Mouse (Mus musculus) forebrain, embryonic 13.5 days (tissue): ENCODE measurements at regions not wholly inside any gene's neighbourhood (a gene's known extent, or its start where the extent isn't known, plus 50 kb on each side); places are given as distances from the start of the nearest gene placed in this dataset.

Experiments
- ATAC-seq: fragments of 200-750 bp; cut with Nextera tagmentation; 2 replicates; pipeline ENCODE4 v1.8.0; 2017
- H3K27ac ChIP-seq: fragments of 300-500 bp; sonication (generic); 2 replicates; pipeline ENCODE4 v1.5.1; 2015; ENCODE audit warnings: inconsistent platforms, mild to moderate bottlenecking, moderate library complexity
- H3K27me3 ChIP-seq: fragments of 300-500 bp; sonication (generic); 2 replicates; pipeline ENCODE4 v1.6.1; 2015; ENCODE audit warnings: mild to moderate bottlenecking, inconsistent platforms
- H3K36me3 ChIP-seq: fragments of 300-500 bp; sonication (generic); 2 replicates; pipeline ENCODE4 v1.6.1; 2015; ENCODE audit warnings: mild to moderate bottlenecking, inconsistent platforms; ENCODE audit not compliant: poor library complexity, severe bottlenecking
- H3K4me1 ChIP-seq: fragments of 300-500 bp; sonication (generic); 2 replicates; pipeline ENCODE4 v1.6.1; 2015; ENCODE audit warnings: inconsistent platforms
- H3K4me2 ChIP-seq: fragments of 300-500 bp; sonication (generic); 2 replicates; pipeline ENCODE4 v1.6.1; 2015; ENCODE audit warnings: inconsistent platforms, mild to moderate bottlenecking, moderate library complexity
- H3K4me3 ChIP-seq: fragments of 300-500 bp; sonication (generic); 2 replicates; pipeline ENCODE4 v1.5.1; 2015; ENCODE audit warnings: mild to moderate bottlenecking, inconsistent platforms
- H3K9ac ChIP-seq: fragments of 300-500 bp; sonication (generic); 2 replicates; pipeline ENCODE4 v1.6.1; 2015; ENCODE audit warnings: mild to moderate bottlenecking, inconsistent platforms
- H3K9me3 ChIP-seq: fragments of 300-500 bp; sonication (generic); replicated peaks from 2 replicates; pipeline ENCODE4 v1.6.1; 2016; ENCODE audit warnings: inconsistent platforms
- WGBS: fragments of 180-500 bp; shearing (Covaris S2); methylation state at CpG from one replicate; pipeline ENCODE4 v1.1.7; 2015; 5-methylcytosine and 5-hydroxymethylcytosine counted together

DNA sequence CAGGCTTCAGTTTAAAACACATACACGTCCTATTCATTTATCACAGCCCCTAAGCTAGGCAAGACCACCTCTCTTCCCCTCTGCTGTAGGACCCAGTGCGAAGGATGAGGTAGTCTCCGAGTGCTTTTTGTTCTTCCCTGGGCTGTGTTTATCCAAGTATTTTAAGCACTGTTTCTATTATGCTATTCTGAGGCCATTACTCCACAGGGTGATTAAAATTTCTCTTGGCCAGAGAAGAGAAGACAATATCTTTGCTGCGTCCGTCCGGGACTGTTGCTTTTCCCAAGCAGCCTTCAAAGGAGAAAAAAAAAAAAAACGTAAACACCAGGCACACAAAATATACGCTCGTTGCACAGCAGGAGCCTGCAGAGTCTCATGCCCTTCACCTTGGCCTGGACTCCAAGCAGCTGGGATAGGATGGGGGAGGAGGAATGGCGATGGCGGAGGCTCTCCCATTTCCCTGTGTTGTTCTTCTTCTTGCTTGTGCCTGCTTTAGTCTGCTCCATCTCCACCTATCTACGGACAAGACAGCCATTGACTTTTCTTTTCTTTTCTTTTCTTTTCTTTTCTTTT is 83.1 kb upstream of the Tbx3 start:
- no peaks in the 10 kb centered on the region for H3K27me3 ChIP-seq
- no peak overlapping the region for H3K27ac ChIP-seq
- H3K9ac ChIP-seq: no peak overlapping the region
- no peak overlapping the region for H3K4me2 ChIP-seq
- ATAC-seq: no peak
- no peaks in the 10 kb centered on the region for H3K4me1 ChIP-seq
- no peak overlapping the region for H3K4me3 ChIP-seq
- 43% methylated on average over 12 of the region's 12 CpGs for WGBS
- no peaks in the 10 kb centered on the region for H3K36me3 ChIP-seq
- no peaks in the 10 kb centered on the region for H3K9me3 ChIP-seq

DNA sequence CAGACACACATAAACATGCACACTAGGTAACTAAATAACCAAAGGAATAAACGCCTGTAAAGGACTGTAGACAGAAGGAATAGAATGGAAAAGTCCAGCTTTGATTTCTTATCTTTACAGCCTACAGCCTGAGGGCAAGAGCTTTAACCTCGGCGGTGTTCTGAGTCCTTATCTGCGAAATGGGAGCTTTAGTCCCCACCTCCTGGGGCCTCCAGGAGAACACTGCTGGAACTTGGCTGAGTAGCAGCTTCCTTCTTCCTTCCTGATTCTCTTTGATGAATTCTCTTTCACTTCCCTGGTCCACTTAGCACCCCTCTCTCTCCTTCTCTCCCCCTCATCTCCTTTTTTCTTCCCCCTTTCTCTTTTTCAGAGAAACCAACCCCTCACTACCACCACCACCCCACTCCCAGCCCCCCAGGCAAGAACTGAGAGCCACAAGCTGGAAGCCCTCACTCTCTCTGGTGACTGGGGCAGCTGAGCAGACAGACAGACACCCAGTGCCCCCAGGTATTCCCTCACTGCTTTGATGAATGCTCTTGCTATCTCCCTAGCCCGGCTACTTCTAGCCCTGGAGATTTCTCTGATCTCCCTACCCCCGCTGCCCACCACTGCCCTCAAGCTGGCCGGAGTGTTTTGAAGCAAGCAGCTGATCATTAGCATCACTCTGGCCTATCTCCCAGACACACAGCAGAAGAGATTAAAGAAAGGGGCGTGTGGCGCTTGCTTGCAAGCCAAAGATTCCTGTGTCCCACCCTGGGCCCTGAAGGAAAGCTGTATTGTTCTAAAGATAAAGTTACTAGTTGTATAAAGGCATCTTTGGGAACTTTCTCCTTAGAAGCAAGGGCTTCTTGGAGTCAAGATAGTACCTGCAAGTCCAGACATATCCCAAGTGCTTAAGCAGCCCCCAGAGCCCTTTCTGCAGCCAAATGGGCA is 81.9 kb upstream of the Tbx3 start:
- Histone ChIP-seq H3K4me3 (no peak overlapping the region), H3K4me2 (no peak overlapping the region), H3K9me3 (no peaks in the 10 kb centered on the region), H3K4me1 (no peaks in the 10 kb centered on the region), H3K27ac (no peak overlapping the region), H3K27me3 (0 out of 2 replicates have a peak, but pooled peaks cover 2% of the 10 kb centered on the region), H3K9ac (no peak overlapping the region), H3K36me3 (no peaks in the 10 kb centered on the region)
- ATAC-seq: no peak
- 32% methylated on average over 9 of the region's 9 CpGs for WGBS

DNA sequence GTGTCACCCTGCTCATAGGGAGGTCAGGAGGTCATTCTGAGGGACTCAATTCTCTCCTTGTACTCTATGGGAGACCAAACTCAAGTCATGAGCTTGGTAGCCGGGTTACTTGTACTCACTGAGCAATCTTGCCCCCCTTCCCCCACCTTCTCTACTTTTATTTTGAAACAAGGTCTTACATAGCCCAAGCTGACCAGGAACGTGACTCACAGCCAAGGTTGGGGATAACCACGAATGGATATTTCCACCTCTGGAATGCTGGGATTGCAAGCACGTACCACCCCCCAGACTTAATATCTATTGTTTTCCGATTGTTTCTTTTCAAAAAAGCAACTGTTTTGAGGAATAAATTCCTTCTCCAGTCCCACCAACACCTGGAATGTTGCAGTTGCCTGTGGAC is 79.2 kb upstream of the Tbx3 start:
- no peaks in the 10 kb centered on the region for H3K4me1 ChIP-seq
- H3K4me3 ChIP-seq: no peak overlapping the region
- H3K36me3 ChIP-seq: no peaks in the 10 kb centered on the region
- H3K9me3 ChIP-seq: no peaks in the 10 kb centered on the region
- H3K27me3 ChIP-seq: 0 out of 2 replicates have a peak, but pooled peaks cover 2% of the 10 kb centered on the region
- no peak overlapping the region for H3K4me2 ChIP-seq
- ATAC-seq: no peak
- 87% methylated on average over 5 of the region's 5 CpGs for WGBS
- H3K9ac ChIP-seq: no peak overlapping the region
- H3K27ac ChIP-seq: no peak overlapping the region

DNA sequence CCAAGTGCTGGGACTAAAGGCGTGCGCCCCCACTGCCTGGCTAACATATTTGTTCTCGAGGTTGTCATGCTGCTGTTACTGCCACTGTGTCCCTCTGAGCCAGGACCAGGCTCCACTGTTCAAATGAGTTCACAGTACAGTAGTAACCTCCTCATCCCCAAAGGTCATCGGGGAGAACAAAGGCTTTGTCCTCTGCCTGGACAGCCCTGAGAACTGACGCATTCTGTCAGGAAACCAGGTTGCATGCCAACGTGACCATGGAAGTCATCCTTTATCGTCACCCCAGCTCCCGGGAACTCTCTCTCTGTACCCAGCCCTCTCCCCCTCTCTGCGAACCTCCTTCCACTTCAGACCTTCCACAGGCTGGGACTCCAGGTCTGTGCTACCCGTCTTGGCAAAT is 77.6 kb upstream of the Tbx3 start:
- no peak overlapping the region for H3K4me2 ChIP-seq
- no peak overlapping the region for H3K4me3 ChIP-seq
- H3K36me3 ChIP-seq: no peaks in the 10 kb centered on the region
- 0 out of 2 replicates have a peak, but pooled peaks cover 2% of the 10 kb centered on the region for H3K27me3 ChIP-seq
- ATAC-seq: no peak
- WGBS: 87% methylated on average over 10 of the region's 10 CpGs
- no peak overlapping the region for H3K9ac ChIP-seq
- H3K27ac ChIP-seq: no peak overlapping the region
- H3K4me1 ChIP-seq: no peaks in the 10 kb centered on the region
- H3K9me3 ChIP-seq: no peaks in the 10 kb centered on the region

DNA sequence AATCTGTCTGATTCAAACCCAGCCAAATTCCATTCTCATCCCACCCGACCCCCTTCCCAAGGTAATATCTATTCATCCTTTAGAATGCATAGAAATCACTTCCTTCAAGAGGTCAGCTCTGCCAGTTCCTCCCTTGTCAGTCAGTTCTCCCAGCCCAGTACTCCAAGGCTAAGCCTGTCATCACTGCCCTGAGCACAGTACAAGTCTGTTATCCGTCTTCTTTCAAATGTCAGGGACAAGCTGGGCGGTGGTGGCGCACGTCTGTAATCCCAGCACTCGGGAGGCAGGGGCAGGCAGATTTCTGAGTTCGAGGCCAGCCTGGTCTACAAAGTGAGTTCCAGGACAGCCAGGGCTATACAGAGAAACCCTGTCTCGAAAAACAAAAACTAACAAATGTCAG is 75.9 kb upstream of the Tbx3 start:
- Histone ChIP-seq H3K9ac (no peak overlapping the region), H3K27me3 (0 out of 2 replicates have a peak, but pooled peaks cover 2% of the 10 kb centered on the region), H3K36me3 (no peaks in the 10 kb centered on the region), H3K4me3 (no peak overlapping the region), H3K27ac (no peak overlapping the region), H3K4me1 (no peaks in the 10 kb centered on the region), H3K4me2 (no peak overlapping the region), H3K9me3 (no peaks in the 10 kb centered on the region)
- no peak for ATAC-seq
- WGBS: 90% methylated on average over 8 of the region's 8 CpGs

DNA sequence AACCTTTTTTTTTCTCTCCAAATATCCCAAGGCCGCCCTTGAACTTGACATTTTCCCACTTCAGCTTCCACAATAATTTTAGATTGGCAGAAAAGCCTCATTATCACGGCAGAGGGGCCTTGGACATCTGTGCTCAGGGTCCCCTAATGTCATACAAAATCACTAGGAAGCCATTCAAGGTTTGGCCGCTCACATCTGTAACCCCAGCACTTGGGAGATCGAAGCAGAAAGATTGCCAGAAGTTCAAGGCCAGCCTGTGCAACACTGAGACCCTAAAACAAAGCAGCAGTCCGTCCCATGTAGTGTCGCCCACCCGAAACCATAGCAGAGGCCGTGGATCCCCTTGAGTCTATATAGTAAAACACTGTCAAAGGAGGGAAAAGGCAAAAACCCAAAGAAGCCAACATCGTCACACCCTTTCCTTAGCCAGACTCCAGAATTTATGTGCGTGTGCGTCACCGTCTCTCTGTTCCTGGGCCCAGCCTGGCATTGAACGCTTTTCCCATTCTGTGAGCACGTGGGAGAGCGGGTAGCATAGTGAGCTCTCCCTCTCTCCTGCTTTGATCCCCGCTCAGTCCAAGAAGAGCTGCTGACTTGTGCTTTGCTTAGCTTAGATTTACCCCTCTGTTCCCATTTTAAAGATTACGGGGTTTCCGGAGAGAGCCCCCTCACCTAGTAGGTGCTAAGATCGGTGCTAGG is 74.0 kb upstream of the Tbx3 start:
- H3K27me3 ChIP-seq: 0 out of 2 replicates have a peak, but pooled peaks cover 2% of the 10 kb centered on the region
- ATAC-seq: no peak
- H3K4me1 ChIP-seq: no peaks in the 10 kb centered on the region
- H3K36me3 ChIP-seq: no peaks in the 10 kb centered on the region
- no peak overlapping the region for H3K4me3 ChIP-seq
- 92% methylated on average over 19 of the region's 19 CpGs for WGBS
- H3K9ac ChIP-seq: no peak overlapping the region
- H3K27ac ChIP-seq: no peak overlapping the region
- no peaks in the 10 kb centered on the region for H3K9me3 ChIP-seq
- no peak overlapping the region for H3K4me2 ChIP-seq

DNA sequence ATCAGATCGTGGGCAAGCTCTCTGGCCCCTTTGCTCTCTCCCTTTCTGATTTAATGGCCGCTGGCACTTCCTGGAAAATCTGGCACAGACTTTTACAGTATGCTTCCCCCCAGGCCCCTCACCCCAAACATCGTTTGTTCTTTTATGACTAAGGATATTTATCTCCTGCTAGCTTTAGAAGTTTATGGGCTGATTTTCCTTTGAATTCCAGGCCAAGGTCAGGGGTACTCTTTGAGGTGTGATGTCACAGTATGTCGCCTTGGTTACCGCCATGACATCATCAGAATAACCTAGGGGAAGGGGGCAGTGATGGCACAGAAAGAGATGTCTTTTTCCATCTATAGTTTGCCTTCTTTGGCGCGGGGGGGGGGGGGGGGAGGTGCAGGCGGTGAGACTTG is 73.5 kb upstream of the Tbx3 start:
- 85% methylated on average over 8 of the region's 8 CpGs for WGBS
- no peak overlapping the region for H3K4me2 ChIP-seq
- H3K27ac ChIP-seq: no peak overlapping the region
- H3K27me3 ChIP-seq: 0 out of 2 replicates have a peak, but pooled peaks cover 2% of the 10 kb centered on the region
- no peaks in the 10 kb centered on the region for H3K9me3 ChIP-seq
- H3K36me3 ChIP-seq: no peaks in the 10 kb centered on the region
- H3K9ac ChIP-seq: no peak overlapping the region
- H3K4me3 ChIP-seq: no peak overlapping the region
- no peaks in the 10 kb centered on the region for H3K4me1 ChIP-seq
- ATAC-seq: no peak

DNA sequence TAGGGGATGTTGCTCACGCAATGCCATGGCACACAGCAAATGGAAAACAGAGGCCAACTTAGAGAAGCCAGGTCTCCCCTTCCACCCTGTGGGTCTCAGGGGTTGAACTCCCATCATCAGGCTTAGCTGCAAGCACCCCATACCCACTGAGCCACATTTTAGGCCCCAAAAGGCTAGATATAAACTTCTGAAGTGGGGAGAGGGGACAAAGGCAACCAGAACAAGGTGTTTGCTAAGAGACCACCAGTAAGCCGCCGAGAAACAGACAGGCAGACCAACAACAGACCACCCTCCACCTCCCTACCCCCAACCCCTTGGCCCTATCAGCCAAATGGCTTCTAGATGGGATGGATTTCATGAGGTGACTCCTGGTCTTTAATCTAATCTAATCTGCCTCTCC is 72.9 kb upstream of the Tbx3 start:
- Histone ChIP-seq H3K36me3 (no peaks in the 10 kb centered on the region), H3K4me1 (no peaks in the 10 kb centered on the region), H3K4me3 (no peak overlapping the region), H3K27me3 (0 out of 2 replicates have a peak, but pooled peaks cover 2% of the 10 kb centered on the region), H3K9me3 (no peaks in the 10 kb centered on the region), H3K27ac (no peak overlapping the region), H3K4me2 (no peak overlapping the region), H3K9ac (no peak overlapping the region)
- ATAC-seq: no peak
- WGBS: 97% methylated on average over 3 of the region's 3 CpGs

GRCm38 (mm10) chr5:119598166-119598565 is 72.3 kb upstream of the Tbx3 start:
- Histone ChIP-seq H3K27ac (no peak overlapping the region), H3K9ac (no peak overlapping the region), H3K4me3 (no peak overlapping the region), H3K9me3 (no peaks in the 10 kb centered on the region), H3K36me3 (no peaks in the 10 kb centered on the region), H3K27me3 (0 out of 2 replicates have a peak, but pooled peaks cover 2% of the 10 kb centered on the region), H3K4me2 (no peak overlapping the region), H3K4me1 (no peaks in the 10 kb centered on the region)
- ATAC-seq: no peak
- 64% methylated on average over 10 of the region's 10 CpGs for WGBS

DNA sequence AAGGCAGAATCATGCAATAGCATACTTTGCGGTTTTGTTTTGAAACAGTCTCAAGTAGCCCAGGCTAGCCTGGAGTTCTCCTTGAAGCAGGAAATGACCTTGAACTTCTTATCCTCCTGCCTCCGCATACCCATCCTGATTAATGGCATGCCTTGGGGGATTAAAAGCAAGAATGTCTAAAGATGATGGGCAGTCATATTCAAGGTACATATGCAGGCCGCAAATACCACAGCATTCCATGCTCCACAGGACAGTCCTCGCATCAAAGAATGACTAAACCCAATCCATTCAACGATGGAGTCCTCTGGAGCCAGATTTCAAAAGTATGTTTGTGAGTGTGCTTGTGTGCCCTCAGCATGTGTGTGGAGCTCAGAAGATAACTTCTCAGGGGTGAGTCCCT is 69.1 kb upstream of the Tbx3 start:
- Histone ChIP-seq H3K4me3 (no peak overlapping the region), H3K9ac (no peak overlapping the region), H3K9me3 (no peaks in the 10 kb centered on the region), H3K36me3 (no peaks in the 10 kb centered on the region), H3K4me1 (no peaks in the 10 kb centered on the region), H3K27me3 (no peaks in the 10 kb centered on the region), H3K4me2 (no peak overlapping the region), H3K27ac (no peak overlapping the region)
- WGBS: 94% methylated on average over 5 of the region's 5 CpGs
- no peak for ATAC-seq

DNA sequence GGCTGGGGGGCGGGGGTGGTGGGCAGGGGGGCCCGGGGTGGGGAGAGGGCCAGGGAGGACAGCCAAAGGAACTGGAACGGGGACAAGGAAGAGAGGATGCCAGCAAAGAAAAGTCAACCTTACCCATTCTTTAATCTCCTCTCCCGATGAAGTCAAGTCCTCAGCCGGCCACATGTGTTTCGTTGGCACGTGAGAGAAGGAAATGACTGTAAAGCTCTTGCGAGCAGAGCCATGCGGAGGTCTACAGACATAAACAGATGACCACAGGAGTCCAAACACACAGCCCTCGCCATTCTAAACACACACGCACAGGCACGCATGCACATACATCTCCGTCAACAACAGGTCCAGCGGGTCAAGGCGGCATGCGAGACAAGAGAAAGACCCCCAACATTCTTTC is 68.5 kb upstream of the Tbx3 start:
- Histone ChIP-seq H3K4me2 (no peak overlapping the region), H3K4me1 (no peaks in the 10 kb centered on the region), H3K9ac (no peak overlapping the region), H3K9me3 (no peaks in the 10 kb centered on the region), H3K36me3 (no peaks in the 10 kb centered on the region), H3K27me3 (no peaks in the 10 kb centered on the region), H3K27ac (no peak overlapping the region), H3K4me3 (no peak overlapping the region)
- 93% methylated on average over 16 of the region's 16 CpGs for WGBS
- ATAC-seq: no peak

DNA sequence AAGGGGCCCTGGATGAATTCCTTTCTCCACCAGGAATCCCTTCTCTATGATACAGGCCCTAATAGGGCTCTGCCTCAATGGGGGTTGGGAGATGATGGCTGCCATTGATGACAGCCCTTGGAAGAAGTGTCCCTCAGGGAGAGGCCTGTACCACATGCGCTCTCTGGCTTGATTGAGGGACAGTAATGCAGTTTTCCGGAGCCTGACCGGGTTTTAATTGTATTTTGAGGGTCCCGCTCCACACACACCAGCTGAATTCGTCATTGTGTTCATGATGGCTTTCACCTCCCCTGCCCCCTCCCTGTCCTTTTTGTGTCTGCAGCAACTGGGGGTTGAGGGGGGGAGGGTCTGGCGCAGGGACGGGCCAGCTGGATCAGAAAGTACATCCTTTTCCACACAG is 65.0 kb upstream of the Tbx3 start:
- ATAC-seq: no peak
- no peaks in the 10 kb centered on the region for H3K36me3 ChIP-seq
- no peak overlapping the region for H3K4me3 ChIP-seq
- H3K4me1 ChIP-seq: no peaks in the 10 kb centered on the region
- H3K4me2 ChIP-seq: no peak overlapping the region
- no peak overlapping the region for H3K9ac ChIP-seq
- no peaks in the 10 kb centered on the region for H3K9me3 ChIP-seq
- H3K27ac ChIP-seq: no peak overlapping the region
- H3K27me3 ChIP-seq: no peaks in the 10 kb centered on the region
- WGBS: 51% methylated on average over 7 of the region's 7 CpGs
